Mouse (Mus musculus): ENCODE data around the gene Pla2g2e.

DNA sequence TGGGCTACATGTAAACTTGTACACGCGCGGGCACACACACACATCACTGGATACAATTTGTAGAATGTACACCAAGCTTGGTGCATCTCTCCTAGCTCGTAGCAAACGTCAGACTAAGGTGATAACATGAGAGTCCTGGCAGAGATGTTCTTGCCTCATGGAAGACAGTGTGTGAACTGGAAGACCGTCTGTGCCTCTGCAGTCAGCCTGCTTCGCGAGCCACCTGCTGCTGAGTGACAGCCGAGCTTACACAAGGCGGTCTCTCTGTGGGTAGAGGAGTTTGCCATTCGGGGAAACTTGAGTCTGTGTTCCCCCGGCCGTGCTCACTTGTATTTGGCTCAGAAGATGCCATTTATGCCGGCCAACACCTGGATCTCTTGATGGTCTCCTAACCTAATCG, 19.3 kb upstream of the Pla2g2e start:
- TF ChIP-seq POLR2A (IDR thresholded peaks at IDR 0.05; ENCODE audit: low read depth, low read length) (no peak), CTCF (IDR thresholded peaks at IDR 0.05; ENCODE audit: borderline replicate concordance, insufficient read depth, low read length) (no peak)

All from embryonic fibroblast, embryonic 13.5 days (primary cell).